Mouse (Mus musculus) megakaryocyte, adult 5-6 weeks (primary cell): ENCODE results near the gene Fn1. TPM values are rescaled to one million over a fixed set of nuclear protein-coding genes. Genes with fewer than 3 reads are reported as not detected.
A peak's percentile ranks its signal among the peaks of the same experiment; 100 is the strongest.

ENCODE experiments used
- ATAC-seq: 2 replicates; pipeline ENCODE4 v1.8.0; 2016; ENCODE audit warnings: mild to moderate bottlenecking, inconsistent platforms; ENCODE audit not compliant: poor library complexity, severe bottlenecking
- total RNA-seq, 2 experiments: library from RNA; stranded (forward) in 1 of 2; stranded (reverse) in 1 of 2; fragments of 153-499, 151-499 nt in 1 of 2; fragments of 221-1000, 200-1000 nt in 1 of 2; gene quantifications; 2 replicates each; pipeline versions ENCODE4 v1.2.3 to v1.2.4; 2015 to 2017

Gene Fn1
- total RNA-seq, 2 experiments from 2014 or later, result 1,132 to 1,924 TPM

GRCm38 (mm10) chr1:71609057-71609775 is 43.8 kb downstream of the Fn1 start:
- no peak for ATAC-seq

DNA sequence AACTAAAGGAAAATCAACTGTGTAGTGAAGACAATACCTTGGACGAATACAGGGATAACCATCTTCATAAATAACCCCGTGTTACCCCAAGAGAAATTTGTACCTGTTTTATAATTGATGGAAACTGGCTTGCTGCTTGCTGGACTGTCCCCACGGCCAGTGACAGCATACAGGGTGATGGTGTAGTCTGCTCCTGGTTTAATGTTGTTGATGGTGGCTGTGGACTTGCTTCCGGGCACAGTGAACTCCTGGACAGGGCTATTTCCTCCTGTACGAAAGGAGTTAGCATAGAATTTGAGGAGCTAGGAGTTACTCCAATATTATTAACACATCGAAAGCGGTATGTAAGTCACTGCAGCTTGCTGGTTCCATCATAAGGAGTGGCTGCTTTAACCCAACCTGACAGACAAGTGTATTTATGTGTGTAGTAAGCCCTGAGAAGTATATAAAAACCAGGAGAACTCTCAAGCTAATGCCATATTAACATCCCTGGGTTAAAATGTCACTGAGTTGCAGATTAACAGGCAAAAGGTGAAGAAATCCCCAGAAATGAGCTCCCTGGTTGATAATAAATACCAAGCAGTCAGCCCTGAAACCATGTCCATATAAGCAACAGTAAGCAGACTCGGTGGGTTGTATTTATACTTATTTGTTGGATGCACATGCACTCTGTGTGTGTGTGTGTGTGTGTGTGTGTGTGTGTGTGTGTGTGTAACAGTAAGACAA is 46.2 kb downstream of the Fn1 start:
- ATAC-seq, result no peak

DNA sequence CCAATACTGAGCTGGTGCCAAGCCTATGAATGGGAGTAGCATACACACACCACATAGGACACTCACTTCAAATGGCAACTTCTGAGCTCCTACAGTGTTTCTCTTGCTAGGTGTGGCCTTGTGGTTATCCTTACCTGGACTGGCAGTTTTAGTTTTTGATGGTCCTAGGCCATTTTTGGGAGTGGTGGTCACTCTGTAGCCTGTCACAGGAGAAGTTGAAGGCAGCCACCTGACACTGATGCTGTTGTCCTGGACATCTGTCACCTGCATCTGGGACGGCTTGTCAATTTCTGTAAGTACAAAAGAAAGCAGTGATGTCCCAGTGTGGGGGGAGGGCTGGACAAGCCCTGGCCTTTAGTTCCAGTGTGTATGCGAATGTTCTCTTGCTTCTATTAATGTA is 47.2 kb downstream of the Fn1 start:
- no peak for ATAC-seq

- ATAC-seq, result no peak
Measured at GRCm38 (mm10) chr1:71595365-71595764, 57.6 kb downstream of the Fn1 start.

DNA sequence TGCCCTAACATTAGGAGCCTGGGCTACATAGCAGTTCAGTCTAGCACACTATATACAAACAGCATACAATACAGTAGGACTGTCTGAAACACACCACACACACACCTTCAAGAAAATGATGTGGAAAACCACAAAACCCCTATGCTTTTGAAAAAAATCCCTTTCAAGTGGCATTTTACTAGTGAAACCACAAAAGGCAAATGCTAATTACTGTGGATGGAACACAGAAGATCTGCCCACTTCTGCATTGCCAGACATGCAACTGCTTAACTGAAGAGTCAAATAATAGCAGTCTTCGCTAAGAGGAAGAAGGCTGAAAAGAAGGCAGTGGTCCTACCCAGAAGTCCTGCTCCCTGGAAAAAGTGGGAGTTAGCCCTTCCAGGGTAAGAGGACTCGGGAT is 58.7 kb downstream of the Fn1 start:
- no peak for ATAC-seq

DNA sequence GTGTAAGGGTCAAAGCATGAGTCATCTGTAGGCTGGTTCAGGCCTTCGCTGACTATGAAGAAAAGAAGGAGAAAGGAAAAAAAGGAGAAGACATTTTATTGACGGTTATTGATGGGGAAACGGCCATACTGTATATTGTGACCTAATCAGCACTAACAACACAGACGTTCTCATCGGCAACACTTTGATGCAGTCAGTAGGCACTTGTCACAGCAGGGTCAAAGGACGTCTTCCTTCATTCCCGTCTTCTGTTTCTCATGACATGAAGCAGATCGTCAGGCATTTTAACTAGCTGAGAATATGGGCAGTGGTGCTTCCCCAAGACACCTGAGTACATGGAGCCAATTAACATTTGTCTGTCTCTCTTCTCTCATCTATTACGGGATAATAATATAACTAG is 59.8 kb downstream of the Fn1 start:
- ATAC-seq, result no peak

- ATAC-seq, result no peak
Measured at GRCm38 (mm10) chr1:71590038-71590437, 63.0 kb downstream of the Fn1 start.

DNA sequence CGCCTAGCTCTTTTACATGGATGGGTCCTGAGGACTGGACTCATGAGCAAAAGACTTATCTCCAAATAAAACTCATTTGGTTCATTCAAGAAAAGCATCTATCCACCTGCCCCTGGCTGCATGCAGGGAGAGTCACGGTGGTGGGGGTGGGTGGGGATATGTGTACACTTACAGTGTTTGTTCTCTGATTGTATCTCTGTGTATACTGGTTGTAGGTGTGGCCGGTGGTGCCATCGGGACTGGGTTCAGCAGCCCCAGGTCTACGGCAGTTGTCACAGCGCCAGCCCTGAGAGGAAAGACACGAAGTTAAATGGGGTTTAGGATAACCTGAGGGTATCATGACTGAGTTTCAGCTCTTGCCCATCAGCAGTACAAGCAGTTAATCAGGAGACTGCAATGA is 66.3 kb downstream of the Fn1 start:
- no peak for ATAC-seq

- no peak for ATAC-seq
Measured at GRCm38 (mm10) chr1:71583900-71584299, 69.1 kb downstream of the Fn1 start.

- 0 out of 2 replicates have a peak, but pooled peaks have one; percentile 14 for ATAC-seq
Measured at GRCm38 (mm10) chr1:71583302-71583701, 69.7 kb downstream of the Fn1 start.

- ATAC-seq, result no peak
Measured at GRCm38 (mm10) chr1:71580408-71580807, 72.6 kb downstream of the Fn1 start.

DNA sequence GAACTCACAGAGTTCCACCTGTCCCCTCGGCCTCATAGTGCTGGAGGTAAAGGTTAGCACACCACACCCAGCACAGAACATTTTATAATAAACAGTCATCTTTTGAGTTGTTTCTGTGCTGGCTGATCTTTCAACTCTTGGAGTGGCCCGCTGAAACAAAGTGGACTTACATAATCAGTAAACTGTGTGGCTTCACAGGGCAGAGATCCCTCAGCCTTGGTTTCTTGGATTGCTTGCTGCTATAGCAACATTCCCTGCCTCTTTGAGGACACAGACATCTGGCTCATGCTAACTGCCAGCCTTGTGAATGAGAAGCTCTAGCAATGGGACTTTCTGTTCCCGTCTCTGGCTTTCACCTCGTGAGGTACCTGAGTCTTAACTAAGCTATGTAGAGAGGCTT is 73.5 kb downstream of the Fn1 start:
- no peak for ATAC-seq

DNA sequence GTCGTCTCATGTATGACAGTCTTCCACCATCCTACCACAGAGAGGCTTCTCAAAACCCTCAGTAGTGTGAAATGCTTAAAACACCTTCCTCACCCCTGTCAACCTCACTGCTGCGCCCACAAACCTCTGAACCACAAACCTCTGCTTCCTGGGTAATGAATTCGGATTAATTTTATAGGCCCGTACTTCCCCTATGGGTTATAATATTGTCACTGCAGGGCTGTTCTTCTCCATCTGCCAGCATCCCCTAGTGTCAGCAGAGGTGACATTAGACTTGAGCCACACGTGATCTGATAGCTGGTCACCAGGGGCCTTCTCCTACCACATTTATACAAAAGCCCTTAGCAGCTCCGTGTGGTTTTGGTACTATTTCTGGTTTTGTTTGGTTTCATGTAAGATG is 76.2 kb downstream of the Fn1 start:
- ATAC-seq, result peak; percentile 31; the same call in 1 of the 2 replicates

DNA sequence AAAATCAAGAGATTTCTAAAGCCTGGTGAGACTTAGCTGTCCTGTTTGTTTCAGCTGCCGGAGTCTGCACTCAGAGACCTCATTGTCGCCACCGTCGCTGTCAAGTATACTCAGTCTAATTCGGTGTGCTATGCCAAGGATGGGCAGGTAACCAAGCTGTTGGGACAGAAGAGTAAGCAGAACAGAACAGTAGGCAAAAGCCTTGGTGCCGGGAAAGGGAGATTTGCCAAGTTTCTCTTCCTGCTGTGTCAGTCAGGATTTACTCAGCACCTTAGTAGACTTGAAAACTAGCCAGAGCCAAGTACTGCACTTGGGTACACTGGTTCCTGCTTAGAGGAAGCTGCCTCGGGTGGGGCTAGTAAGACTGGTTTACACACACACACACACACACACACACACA is 77.0 kb downstream of the Fn1 start:
- peak; percentile 56 for ATAC-seq

- ATAC-seq, result peak; percentile 75
Measured at GRCm38 (mm10) chr1:71570116-71570515, 82.9 kb downstream of the Fn1 start.

- 0 out of 2 replicates have a peak, but pooled peaks have one; percentile 17 for ATAC-seq
Measured at GRCm38 (mm10) chr1:71567884-71568605, 85.0 kb downstream of the Fn1 start.

DNA sequence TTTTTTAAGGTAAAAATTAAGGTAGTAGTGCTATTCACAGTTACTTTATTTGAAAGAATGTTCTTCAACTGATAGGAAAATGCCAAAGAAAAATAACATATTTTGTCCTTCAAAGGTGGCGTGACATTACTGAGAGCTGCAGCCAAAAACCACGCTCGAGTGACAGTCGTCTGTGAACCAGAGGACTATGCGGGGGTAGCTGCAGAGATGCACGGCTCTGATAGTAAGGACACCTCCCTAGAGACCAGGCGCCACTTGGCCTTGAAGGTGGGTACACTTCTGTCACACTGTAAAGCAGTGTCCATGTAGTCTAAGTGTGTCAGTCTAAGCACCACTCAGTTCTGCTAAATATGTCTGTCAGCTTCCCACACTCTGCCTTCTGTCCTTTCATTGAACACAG is 88.7 kb downstream of the Fn1 start:
- ATAC-seq, result no peak

GRCm38 (mm10) chr1:71560626-71561025 is 92.4 kb downstream of the Fn1 start:
- no peak for ATAC-seq

DNA sequence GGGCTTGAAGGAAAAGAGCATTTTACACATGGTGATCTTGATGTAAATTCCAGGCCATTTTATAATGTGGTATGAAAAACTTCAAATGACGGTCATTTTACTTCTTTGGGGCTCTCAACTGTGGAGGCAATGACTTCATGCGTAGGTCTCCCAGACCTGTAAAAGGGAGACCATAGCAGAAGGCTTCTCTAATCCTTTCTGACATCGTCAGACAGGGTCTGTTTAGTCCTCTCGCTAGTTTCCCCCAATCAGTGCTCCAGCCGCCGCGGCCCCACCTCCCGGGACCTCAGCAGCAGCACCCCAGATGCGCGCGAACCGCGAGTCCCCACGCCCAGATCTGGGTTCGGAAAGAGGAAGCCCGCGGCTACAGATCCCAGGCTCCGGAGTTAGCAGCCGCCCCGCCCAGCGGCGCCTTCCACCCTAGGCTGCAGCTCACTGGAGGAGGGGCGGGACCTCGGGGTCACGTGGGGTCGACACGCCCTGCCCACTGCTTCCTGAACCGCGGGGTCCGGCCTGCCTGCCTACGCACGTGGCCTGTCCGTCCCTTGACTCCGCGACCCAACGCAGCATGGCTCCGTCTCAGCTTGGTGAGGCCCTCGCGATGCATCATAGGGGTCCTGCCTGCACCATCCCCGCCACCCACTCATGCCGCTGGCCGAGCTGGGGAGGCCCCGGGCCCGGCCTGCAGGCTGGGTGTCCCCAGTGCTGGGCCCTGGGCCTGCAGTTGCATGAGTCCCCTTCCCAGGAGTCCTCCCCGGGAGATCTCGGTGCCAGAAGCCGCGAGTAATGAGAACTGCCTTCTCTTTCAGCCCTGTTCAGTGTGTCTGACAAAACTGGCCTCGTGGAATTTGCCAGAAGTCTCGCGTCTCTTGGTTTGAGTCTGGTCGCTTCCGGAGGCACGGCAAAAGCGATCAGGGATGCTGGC is 96.0 kb downstream of the Fn1 start, which contains the start of gene Atic:
Atic (plus strand) TSS at position 463 of the 925 bp plus-strand sequence.
- peak; percentile 97 for ATAC-seq

- no peak for ATAC-seq
Measured at GRCm38 (mm10) chr1:71550626-71551195, 102.3 kb downstream of the Fn1 start.
